Mouse (Mus musculus) myocyte (in vitro differentiated cells): ENCODE measurements around the gene Fam169b.

Experiments used
- MAX ChIP-seq: IDR thresholded peaks from one replicate; pipeline ENCODE4 v1.6.1; 2011; ENCODE audit warnings: low read depth, mild to moderate bottlenecking, control low read depth
- POLR2A ChIP-seq: IDR thresholded peaks from one replicate; pipeline ENCODE4 v1.6.1; 2011; ENCODE audit warnings: low read depth, mild to moderate bottlenecking, control low read depth, moderate library complexity; ENCODE audit not compliant: insufficient read length
- TCF12 ChIP-seq: IDR thresholded peaks from one replicate; pipeline ENCODE4 v1.6.1; 2011; ENCODE audit warnings: mild to moderate bottlenecking, control low read depth; ENCODE audit not compliant: poor library complexity, insufficient read depth, severe bottlenecking
- USF1 ChIP-seq: IDR thresholded peaks from one replicate; pipeline ENCODE4 v1.6.1; 2011; ENCODE audit warnings: low read depth, mild to moderate bottlenecking, control low read depth, moderate library complexity

DNA sequence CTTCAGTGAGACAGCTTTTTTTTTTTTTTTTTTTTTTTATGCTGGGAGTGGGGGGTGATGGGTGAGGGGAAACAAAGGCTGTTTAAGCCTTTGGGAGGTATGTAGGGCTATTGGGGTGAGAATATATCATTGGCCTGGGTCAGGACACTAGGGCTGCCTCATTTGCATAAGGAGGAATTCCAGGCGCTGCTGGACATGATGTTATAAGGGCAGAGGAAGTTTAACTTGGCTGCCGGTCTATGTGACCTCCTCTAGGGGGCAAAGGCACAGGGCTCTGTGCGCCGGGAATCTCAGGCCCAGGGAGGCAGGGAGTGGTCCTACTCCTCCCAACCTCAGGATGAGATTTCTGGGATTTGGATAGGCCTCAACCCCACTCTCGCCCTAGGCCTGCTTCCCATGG lies 70.9 kb downstream of the Fam169b start:
- TF ChIP-seq USF1 (no peak), POLR2A (no peak), MAX (no peak), TCF12 (no peak)
